Mouse (Mus musculus): ENCODE data around the gene Clic1.

GRCm38 (mm10) chr17:35005158-35005557, 44.6 kb upstream of the Clic1 start:
- TF ChIP-seq POLR2A (IDR thresholded peaks at IDR 0.05; ENCODE audit: borderline replicate concordance, control insufficient read depth, low read depth, low read length), result no peak
- TF ChIP-seq CTCF (IDR thresholded peaks at IDR 0.05; ENCODE audit: control insufficient read depth, insufficient read depth, low read length), result no peak

Measured in bone marrow, adult 2 months (tissue).